Mouse (Mus musculus) small intestine, adult 2 months (tissue): ENCODE measurements around the gene Parp14.

Experiments
- CTCF ChIP-seq: fragments of 200-500 bp; IDR thresholded peaks from 2 replicates; pipeline ENCODE4 v1.5.1; 2012; ENCODE audit warnings: low read depth, mild to moderate bottlenecking, control low read depth, inconsistent platforms, low read length, moderate library complexity, mixed read lengths; ENCODE audit not compliant: insufficient replicate concordance, insufficient read length; ENCODE audit errors: extremely low read depth
- POLR2A ChIP-seq: fragments of 200-500 bp; IDR thresholded peaks from 2 replicates; pipeline ENCODE4 v1.6.1; 2012; ENCODE audit warnings: low read depth, mild to moderate bottlenecking, control low read depth, inconsistent platforms, low read length, moderate library complexity

- TF ChIP-seq CTCF (no peak), POLR2A (no peak)
Measured at GRCm38 (mm10) chr16:35905819-35906485, 34.6 kb upstream of the Parp14 start.
